Mouse (Mus musculus): ENCODE measurements around the gene Nhlrc1. TPM values are rescaled to one million over a fixed set of nuclear protein-coding genes. Genes with fewer than 3 reads are reported as not detected.

Nhlrc1 gene
- 19.7 and 19.9 TPM in 2 replicates for total RNA-seq (2014; rRNA removed)
- polyA plus RNA-seq (2015; fragmentation: Nextera tagmentation; extraction: Ambion mirVana) = 16.2 and 16.5 TPM in 2 replicates

- H3K27ac ChIP-seq (ENCODE audit: low read depth, low read length) = no peak within 1 kb of the TSS
- peak; percentile 98 for TF ChIP-seq CTCF (IDR thresholded peaks at IDR 0.05)
- ATAC-seq (ENCODE audit: low FRiP score) (peak; percentile 91), DNase-seq (ENCODE audit: low spot score) (peak; percentile 78)
- peak within 1 kb of the TSS; percentile 55 for H3K9ac ChIP-seq (replicated peaks; ENCODE audit: low read length, poor library complexity, severe bottlenecking)
- peaks cover 9% of the 10 kb centered on the region; the same call in 1 of the 2 replicates for H3K9me3 ChIP-seq (ENCODE audit: low read length)
- peak within 1 kb of the TSS; percentile 56 for H3K4me3 ChIP-seq (ENCODE audit: low read depth, low read length)
- no peaks in the 10 kb centered on the region for H3K36me3 ChIP-seq (ENCODE audit: insufficient read depth, low read length)
- peak within 1 kb of the TSS; percentile 96 for H3K4me2 ChIP-seq (ENCODE audit: low read depth, low read length, poor library complexity, severe bottlenecking)
- no peaks in the 10 kb centered on the region for H3K27me3 ChIP-seq (ENCODE audit: insufficient read depth, low read length)
- WGBS = 4% methylated on average over 70 of the region's 73 CpGs
- peaks cover 7% of the 10 kb centered on the region; the same call in 1 of the 2 replicates for H3K4me1 ChIP-seq (ENCODE audit: insufficient read depth, low read length)
Measured at GRCm38 (mm10) chr13:47014334-47015194, at the start of gene Nhlrc1. Nhlrc1 (minus strand) TSS chr13:47014850.

- H3K27me3 ChIP-seq (ENCODE audit: insufficient read depth, low read length) = no peaks in the 10 kb centered on the region
- no peak for DNase-seq (ENCODE audit: low spot score)
- no peaks in the 10 kb centered on the region for H3K9me3 ChIP-seq (ENCODE audit: low read length)
- no peak for ATAC-seq (ENCODE audit: low FRiP score)
- WGBS = 73% methylated on average over 15 of the region's 15 CpGs
- H3K4me1 ChIP-seq (ENCODE audit: insufficient read depth, low read length) = no peaks in the 10 kb centered on the region
- no peak overlapping the region for H3K4me2 ChIP-seq (ENCODE audit: low read depth, low read length, poor library complexity, severe bottlenecking)
- H3K36me3 ChIP-seq (ENCODE audit: insufficient read depth, low read length) = peaks cover 64% of the 10 kb centered on the region
- H3K9ac ChIP-seq (replicated peaks; ENCODE audit: low read length, poor library complexity, severe bottlenecking) = no peak overlapping the region
- no peak overlapping the region for H3K4me3 ChIP-seq (ENCODE audit: low read depth, low read length)
- H3K27ac ChIP-seq (ENCODE audit: low read depth, low read length) = no peak overlapping the region
- TF ChIP-seq CTCF (IDR thresholded peaks at IDR 0.05) = no peak
Measured at GRCm38 (mm10) chr13:47063985-47064760, 49.5 kb upstream of the Nhlrc1 start.

GRCm38 (mm10) chr13:47062756-47063155, 48.1 kb upstream of the Nhlrc1 start:
- H3K4me2 ChIP-seq (ENCODE audit: low read depth, low read length, poor library complexity, severe bottlenecking) = no peak overlapping the region
- peaks cover 57% of the 10 kb centered on the region for H3K36me3 ChIP-seq (ENCODE audit: insufficient read depth, low read length)
- ATAC-seq (ENCODE audit: low FRiP score) (no peak), DNase-seq (ENCODE audit: low spot score) (no peak)
- H3K4me1 ChIP-seq (ENCODE audit: insufficient read depth, low read length) = no peaks in the 10 kb centered on the region
- no peak overlapping the region for H3K9ac ChIP-seq (replicated peaks; ENCODE audit: low read length, poor library complexity, severe bottlenecking)
- no peaks in the 10 kb centered on the region for H3K27me3 ChIP-seq (ENCODE audit: insufficient read depth, low read length)
- 94% methylated on average over 17 of the region's 17 CpGs for WGBS
- no peak overlapping the region for H3K4me3 ChIP-seq (ENCODE audit: low read depth, low read length)
- no peak overlapping the region for H3K27ac ChIP-seq (ENCODE audit: low read depth, low read length)
- H3K9me3 ChIP-seq (ENCODE audit: low read length) = no peaks in the 10 kb centered on the region
- TF ChIP-seq CTCF (IDR thresholded peaks at IDR 0.05) = no peak

- Histone ChIP-seq H3K27ac (ENCODE audit: low read depth, low read length) (no peak overlapping the region), H3K27me3 (ENCODE audit: insufficient read depth, low read length) (no peaks in the 10 kb centered on the region), H3K9me3 (ENCODE audit: low read length) (no peaks in the 10 kb centered on the region), H3K36me3 (ENCODE audit: insufficient read depth, low read length) (peaks cover 32% of the 10 kb centered on the region), H3K4me1 (ENCODE audit: insufficient read depth, low read length) (no peaks in the 10 kb centered on the region), H3K4me3 (ENCODE audit: low read depth, low read length) (no peak overlapping the region), H3K4me2 (ENCODE audit: low read depth, low read length, poor library complexity, severe bottlenecking) (no peak overlapping the region), H3K9ac (replicated peaks; ENCODE audit: low read length, poor library complexity, severe bottlenecking) (no peak overlapping the region)
- no peak for DNase-seq (ENCODE audit: low spot score)
- WGBS = 97% methylated on average over 5 of the region's 5 CpGs
- no peak for ATAC-seq (ENCODE audit: low FRiP score)
- no peak for TF ChIP-seq CTCF (IDR thresholded peaks at IDR 0.05)
Measured at GRCm38 (mm10) chr13:47056781-47057180, 42.1 kb upstream of the Nhlrc1 start.

GRCm38 (mm10) chr13:47056126-47056525, 41.5 kb upstream of the Nhlrc1 start:
- H3K36me3 ChIP-seq (ENCODE audit: insufficient read depth, low read length) = peaks cover 37% of the 10 kb centered on the region
- no peak overlapping the region for H3K4me2 ChIP-seq (ENCODE audit: low read depth, low read length, poor library complexity, severe bottlenecking)
- 91% methylated on average over 11 of the region's 11 CpGs for WGBS
- H3K27me3 ChIP-seq (ENCODE audit: insufficient read depth, low read length) = no peaks in the 10 kb centered on the region
- no peak overlapping the region for H3K4me3 ChIP-seq (ENCODE audit: low read depth, low read length)
- no peak overlapping the region for H3K9ac ChIP-seq (replicated peaks; ENCODE audit: low read length, poor library complexity, severe bottlenecking)
- H3K4me1 ChIP-seq (ENCODE audit: insufficient read depth, low read length) = no peaks in the 10 kb centered on the region
- ATAC-seq (ENCODE audit: low FRiP score) (no peak), DNase-seq (ENCODE audit: low spot score) (no peak)
- TF ChIP-seq CTCF (IDR thresholded peaks at IDR 0.05) = no peak
- no peak overlapping the region for H3K27ac ChIP-seq (ENCODE audit: low read depth, low read length)
- H3K9me3 ChIP-seq (ENCODE audit: low read length) = no peaks in the 10 kb centered on the region

Data from midbrain, postnatal 0 days (tissue).